Mouse (Mus musculus) kidney, postnatal 0 days (tissue): Measurements from ENCODE around the gene Amz2. TPM values are rescaled to one million over a fixed set of nuclear protein-coding genes. Genes with fewer than 3 reads are reported as not detected.

ENCODE experiments used
- ATAC-seq: fragments of 200-750 bp; cut with Nextera tagmentation; replicated peaks from 2 replicates; pipeline ENCODE4 v1.8.0; 2017; ENCODE audit warnings: low read depth, moderate number of reproducible peaks, moderate TSS enrichment, moderate library complexity; ENCODE audit not compliant: low FRiP score
- DNase-seq: peaks from one replicate; pipeline ENCODE4 v3.0.0-alpha.2; 2016; ENCODE audit warnings: low spot score
- H3K27ac ChIP-seq: fragments of 300-500 bp; sonication (generic); 2 replicates; pipeline ENCODE4 v1.5.1; 2014; ENCODE audit warnings: mild to moderate bottlenecking
- H3K27me3 ChIP-seq: fragments of 300-500 bp; sonication (generic); 2 replicates; pipeline ENCODE4 v1.6.1; 2014; ENCODE audit warnings: low read length, mixed read lengths; ENCODE audit not compliant: insufficient read depth
- H3K36me3 ChIP-seq: fragments of 300-500 bp; sonication (generic); 2 replicates; pipeline ENCODE4 v1.6.1; 2014; ENCODE audit warnings: low read length, mixed read lengths; ENCODE audit not compliant: insufficient read depth
- H3K4me1 ChIP-seq: fragments of 300-500 bp; sonication (generic); replicated peaks from 2 replicates; pipeline ENCODE4 v1.6.1; 2014; ENCODE audit warnings: antibody characterized with exemption, low read length, mixed read lengths; ENCODE audit not compliant: insufficient read depth
- H3K4me2 ChIP-seq: fragments of 300-500 bp; sonication (generic); 2 replicates; pipeline ENCODE4 v1.6.1; 2014; ENCODE audit warnings: mild to moderate bottlenecking, low read length, moderate library complexity, mixed read lengths
- H3K4me3 ChIP-seq: fragments of 300-500 bp; sonication (generic); replicated peaks from 2 replicates; pipeline ENCODE4 v1.5.1; 2014; ENCODE audit warnings: low read depth, low read length
- H3K9ac ChIP-seq: fragments of 300-500 bp; sonication (generic); 2 replicates; pipeline ENCODE4 v1.6.1; 2014; ENCODE audit warnings: low read depth, low read length
- H3K9me3 ChIP-seq: fragments of 300-500 bp; sonication (generic); replicated peaks from 2 replicates; pipeline ENCODE4 v1.6.1; 2016; ENCODE audit warnings: low read length, inconsistent platforms, mixed read lengths
- CTCF ChIP-seq: IDR thresholded peaks from 2 replicates; pipeline ENCODE4 v1.5.1; 2016; ENCODE audit warnings: antibody characterized with exemption, low read depth, mild to moderate bottlenecking, moderate library complexity
- WGBS: fragments of 180-500 bp; shearing (Covaris S2); extraction: QIAGEN DNeasy Blood & Tissue Kit; methylation state at CpG from one replicate; pipeline ENCODE4 v1.1.7; 2014; 5-methylcytosine and 5-hydroxymethylcytosine counted together
- polyA plus RNA-seq: library from polyadenylated mRNA; unstranded; fragments of >200 nt; fragmentation: Nextera tagmentation; extraction: Ambion mirVana; gene quantifications from 2 replicates; pipeline ENCODE4 v1.2.1, GENCODE M21; 2015

The Amz2 gene
- polyA plus RNA-seq, 1 experiment from 2014 or later: 30.4 TPM

- H3K4me3 ChIP-seq: peak overlapping the region; percentile 81; the same call in 1 of the 2 replicates
- H3K9me3 ChIP-seq: no peaks in the 10 kb centered on the region
- H3K27me3 ChIP-seq: no peaks in the 10 kb centered on the region
- no peak overlapping the region for H3K27ac ChIP-seq
- WGBS: 27% methylated on average over 15 of the region's 15 CpGs
- peak overlapping the region; percentile 98 for H3K4me2 ChIP-seq
- ATAC-seq: no peak
- DNase-seq: no peak
- H3K9ac ChIP-seq: no peak overlapping the region
- no peaks in the 10 kb centered on the region for H3K36me3 ChIP-seq
- no peak for TF ChIP-seq CTCF
- H3K4me1 ChIP-seq: no peaks in the 10 kb centered on the region; the same call in 1 of the 2 replicates
Observed at GRCm38 (mm10) chr11:109470921-109471861, 45.4 kb downstream of the Amz2 start.

DNA sequence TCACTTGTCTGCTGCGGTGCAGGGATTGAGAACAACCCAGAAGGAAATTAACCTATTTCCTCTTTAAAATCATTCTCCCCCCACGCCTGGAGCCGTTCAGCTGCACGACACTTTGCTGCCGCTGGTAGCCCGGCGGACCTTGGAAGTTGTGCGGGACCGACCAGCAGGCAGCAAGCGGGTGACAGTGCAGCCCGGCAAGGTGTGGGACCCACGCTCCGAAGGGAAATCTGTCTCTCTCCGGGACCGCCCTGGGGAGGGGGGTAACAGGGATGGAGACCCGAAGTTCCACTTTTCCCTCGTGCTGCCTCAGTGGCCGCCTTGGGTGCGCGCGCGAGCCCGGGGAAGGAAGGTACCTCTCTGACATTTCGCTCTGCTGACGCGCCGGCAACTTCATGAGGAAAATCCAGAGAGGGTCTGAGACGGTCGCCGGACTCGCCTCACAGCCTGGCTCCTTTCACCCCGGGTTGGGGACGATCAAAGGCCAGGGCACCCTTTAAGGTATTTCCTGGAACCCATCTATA lies 46.5 kb downstream of the Amz2 start:
- ATAC-seq (no peak), DNase-seq (peak; percentile 67)
- WGBS: under 1% methylated on average over 32 of the region's 33 CpGs
- peak overlapping the region; percentile 84; the same call in 1 of the 2 replicates for H3K27ac ChIP-seq
- peak overlapping the region; percentile 81 for H3K4me3 ChIP-seq
- H3K36me3 ChIP-seq: no peaks in the 10 kb centered on the region
- H3K4me2 ChIP-seq: peak overlapping the region; percentile 98
- no peaks in the 10 kb centered on the region for H3K27me3 ChIP-seq
- no peaks in the 10 kb centered on the region; the same call in 1 of the 2 replicates for H3K4me1 ChIP-seq
- no peaks in the 10 kb centered on the region for H3K9me3 ChIP-seq
- H3K9ac ChIP-seq: peak overlapping the region; percentile 85
- no peak for TF ChIP-seq CTCF

DNA sequence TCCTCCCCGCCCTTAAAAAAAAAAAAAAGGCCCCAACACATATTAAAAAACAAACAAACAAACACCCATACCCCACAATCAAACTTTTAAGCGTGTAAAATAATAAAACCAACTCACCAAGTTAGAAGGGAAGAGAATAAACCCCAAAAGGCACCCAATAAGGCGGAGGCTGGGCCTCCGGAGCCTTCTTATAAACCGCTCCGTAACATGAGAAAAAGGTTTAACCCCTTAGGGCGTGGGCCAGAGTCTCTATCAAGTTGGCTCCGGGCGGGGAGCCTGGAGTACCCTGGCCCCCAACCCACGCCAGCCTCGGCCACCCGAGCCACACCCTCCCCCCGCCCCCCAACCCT lies 47.0 kb downstream of the Amz2 start:
- H3K27me3 ChIP-seq: no peaks in the 10 kb centered on the region
- no peaks in the 10 kb centered on the region for H3K9me3 ChIP-seq
- peak overlapping the region; percentile 85 for H3K9ac ChIP-seq
- H3K4me1 ChIP-seq: no peaks in the 10 kb centered on the region; the same call in 1 of the 2 replicates
- no peak for TF ChIP-seq CTCF
- DNase-seq (peak; percentile 71), ATAC-seq (no peak; the same call in 1 of the 2 replicates)
- peak overlapping the region; percentile 81 for H3K4me3 ChIP-seq
- WGBS: 0% methylated on average over 13 of the region's 13 CpGs
- H3K27ac ChIP-seq: peak overlapping the region; percentile 84
- H3K36me3 ChIP-seq: no peaks in the 10 kb centered on the region
- H3K4me2 ChIP-seq: peak overlapping the region; percentile 98

- Histone ChIP-seq H3K27ac (peak within 1 kb of the TSS; percentile 84), H3K36me3 (no peaks in the 10 kb centered on the region), H3K9ac (peak within 1 kb of the TSS; percentile 85), H3K9me3 (no peaks in the 10 kb centered on the region), H3K4me1 (no peaks in the 10 kb centered on the region; the same call in 1 of the 2 replicates), H3K4me3 (peak within 1 kb of the TSS; percentile 81), H3K27me3 (no peaks in the 10 kb centered on the region), H3K4me2 (peak within 1 kb of the TSS; percentile 98)
- WGBS: under 1% methylated on average over 101 of the region's 111 CpGs
- DNase-seq (peak; percentile 80), ATAC-seq (peak; percentile 86)
- TF ChIP-seq CTCF: no peak
Observed at GRCm38 (mm10) chr11:109473171-109474085, 47.7 kb downstream of the Amz2 start, which contains the start of the genes Arsg and Slc16a6. Arsg (plus strand) TSS chr11:109473374. Slc16a6 (minus strand) TSS chr11:109473598.

DNA sequence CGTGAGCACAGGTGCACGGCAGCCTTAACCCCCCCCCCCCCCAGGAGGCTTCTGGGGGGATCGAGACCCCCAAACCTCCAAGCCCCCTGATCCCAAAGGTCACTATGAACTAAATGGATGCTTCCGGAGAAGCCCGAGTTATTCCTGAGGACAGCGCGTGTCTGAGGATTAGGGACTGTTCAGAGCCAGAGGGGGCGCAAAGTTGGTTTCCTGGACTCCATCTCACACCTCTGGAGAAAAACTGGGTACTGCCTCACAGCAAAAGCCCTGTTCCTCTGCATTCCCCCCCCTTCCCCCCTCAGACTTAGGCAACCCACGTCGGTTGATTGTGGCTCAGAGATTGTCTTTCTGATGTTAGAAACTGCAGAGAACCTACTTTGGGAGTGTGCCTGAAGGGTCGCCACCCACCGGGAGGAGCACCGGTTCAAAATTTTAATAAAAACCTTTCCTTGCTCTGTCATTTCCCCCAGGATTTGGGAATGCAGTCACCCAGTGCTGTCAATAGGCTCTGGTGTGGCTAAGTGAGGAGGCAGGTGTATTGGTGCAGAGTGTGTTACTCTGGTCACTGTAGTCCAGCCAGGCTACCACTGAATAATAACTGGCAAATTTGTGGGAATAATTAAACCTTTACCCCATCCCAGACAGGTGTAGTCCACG lies 48.5 kb downstream of the Amz2 start:
- TF ChIP-seq CTCF: peak; percentile 33; the same call in 1 of the 2 replicates
- no peak for ATAC-seq
- H3K4me1 ChIP-seq: no peaks in the 10 kb centered on the region; the same call in 1 of the 2 replicates
- DNase-seq: peak; percentile 65
- 0 out of 2 replicates have a peak overlapping the region, but pooled peaks have one; percentile 22 for H3K27ac ChIP-seq
- H3K4me2 ChIP-seq: peak overlapping the region; percentile 98
- no peaks in the 10 kb centered on the region for H3K27me3 ChIP-seq
- H3K36me3 ChIP-seq: no peaks in the 10 kb centered on the region
- no peaks in the 10 kb centered on the region for H3K9me3 ChIP-seq
- WGBS: 11% methylated on average over 14 of the region's 14 CpGs
- H3K9ac ChIP-seq: peak overlapping the region; percentile 85
- peak overlapping the region; percentile 81 for H3K4me3 ChIP-seq
